Mouse (Mus musculus) adrenal gland, postnatal 0 days (tissue): Measurements from ENCODE around the gene Taar8b. TPM values are rescaled to one million over a fixed set of nuclear protein-coding genes. Genes with fewer than 3 reads are reported as not detected.

Source experiments
- polyA plus RNA-seq: library from polyadenylated mRNA; unstranded; fragments of >200 nt; fragmentation: Nextera tagmentation; extraction: Ambion mirVana; gene quantifications from 2 replicates; pipeline ENCODE4 v1.2.1, GENCODE M21; 2015

Taar8b gene
- not detected in 2 replicates for polyA plus RNA-seq

GRCm38 (mm10) chr10:24092194-24092593 lies at the start of gene Taar8b:
Gene Taar8b, minus strand, starts transcription at chr10:24092294.

GRCm38 (mm10) chr10:24109434-24109833 lies 17.3 kb upstream of the Taar8b start, which contains the start of gene Taar9:
Gene Taar9, minus strand, starts transcription at chr10:24109534.

GRCm38 (mm10) chr10:24101812-24102211 lies 9.7 kb upstream of the Taar8b start, which contains the start of gene Taar8c:
Gene Taar8c, minus strand, starts transcription at chr10:24101912.

DNA sequence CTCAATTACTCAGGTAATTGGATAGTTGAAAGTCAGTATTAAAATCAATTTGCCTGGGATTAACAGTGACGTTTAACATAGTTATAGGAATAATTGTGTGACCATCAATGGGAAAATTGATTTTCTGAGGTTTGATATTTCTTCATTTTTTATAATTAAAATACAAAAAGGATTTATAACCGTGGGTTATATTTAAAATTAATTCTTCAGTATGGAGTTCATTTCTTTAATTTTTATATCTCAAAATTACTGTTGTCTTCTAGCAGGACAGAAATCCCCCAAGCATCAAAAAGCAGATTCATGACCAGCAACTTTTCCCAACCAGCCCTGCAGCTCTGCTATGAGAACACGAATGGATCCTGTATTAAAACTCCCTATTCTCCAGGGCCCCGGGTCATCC lies 15.9 kb downstream of the Taar8b start, which contains the start of gene Taar8a:
Gene Taar8a, plus strand, starts transcription at position 301 of the 400 bp plus-strand sequence.

DNA sequence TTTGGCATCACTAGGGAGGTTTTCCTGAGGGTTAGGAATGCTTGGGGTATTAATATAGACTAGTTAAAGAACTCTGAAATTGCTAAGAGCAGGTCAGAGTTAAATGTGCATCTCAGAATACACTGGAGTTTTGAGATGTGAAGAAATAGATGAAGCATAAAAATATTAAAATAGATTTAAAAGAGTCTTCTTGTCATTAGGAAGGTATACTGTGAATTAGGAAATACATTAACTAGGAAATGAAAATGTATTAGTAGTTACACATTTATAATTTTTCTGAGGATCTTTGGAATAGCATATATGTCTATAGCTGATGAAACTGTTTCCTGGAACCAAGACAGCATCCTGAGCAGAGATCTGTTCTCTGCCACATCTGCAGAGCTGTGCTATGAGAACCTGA lies 42.9 kb downstream of the Taar8b start, which contains the start of gene Taar7f:
Gene Taar7f, plus strand, starts transcription at position 301 of the 400 bp plus-strand sequence.

Other genes starting within 250 kb of the Taar8b start
- gene Vnn3, start 240.8 kb downstream of the Taar8b start, polyA plus RNA-seq: 8.4 and 15.1 TPM in 2 replicates
- 19.2 and 41.4 TPM in 2 replicates for gene Vnn1, start 197.6 kb downstream of the Taar8b start, polyA plus RNA-seq
- not detected in 2 replicates for gene Taar1, start 171.9 kb downstream of the Taar8b start, polyA plus RNA-seq
- not detected in 2 replicates for gene Taar2, start 153.7 kb downstream of the Taar8b start, polyA plus RNA-seq
- not detected in 2 replicates for gene Taar3, start 142.7 kb downstream of the Taar8b start, polyA plus RNA-seq
- not detected in 2 replicates for gene Taar4, start 131.8 kb downstream of the Taar8b start, polyA plus RNA-seq
- gene Taar5, start 121.6 kb downstream of the Taar8b start, polyA plus RNA-seq: not detected in 2 replicates
- not detected in 2 replicates for gene Taar6, start 106.6 kb downstream of the Taar8b start, polyA plus RNA-seq
- gene Taar7a, start 98.8 kb downstream of the Taar8b start, polyA plus RNA-seq: not detected in 2 replicates
- gene Taar7b, start 92.4 kb downstream of the Taar8b start, polyA plus RNA-seq: not detected in 2 replicates
- not detected in 2 replicates for gene Taar7d, start 65.1 kb downstream of the Taar8b start, polyA plus RNA-seq
- not detected in 2 replicates for gene Taar7e, start 54.7 kb downstream of the Taar8b start, polyA plus RNA-seq
- not detected in 2 replicates for gene Taar7f, start 42.8 kb downstream of the Taar8b start, polyA plus RNA-seq
- not detected in 2 replicates for gene Taar8a, start 15.8 kb downstream of the Taar8b start, polyA plus RNA-seq
- not detected in 2 replicates for gene Taar8c, start 9.6 kb upstream of the Taar8b start, polyA plus RNA-seq
- not detected in 2 replicates for gene Taar9, start 17.2 kb upstream of the Taar8b start, polyA plus RNA-seq
- 93.8 and 105 TPM in 2 replicates for gene Stx7, start 57.0 kb upstream of the Taar8b start, polyA plus RNA-seq
- gene Moxd1, start 131.2 kb upstream of the Taar8b start, polyA plus RNA-seq: 1.7 and 2.8 TPM in 2 replicates